Mouse (Mus musculus) induced T-regulatory cell, adult 2 months (primary cell): ENCODE results near the gene Nek6.

Experiments used
- DNase-seq: peaks from one replicate; pipeline ENCODE4 v3.0.0-alpha.2; 2012; ENCODE audit warnings: low read depth

The Nek6 gene

GRCm38 (mm10) chr2:38536331-38536731 is 24.9 kb downstream of the Nek6 start:
- DNase-seq: peak; percentile 90

DNA sequence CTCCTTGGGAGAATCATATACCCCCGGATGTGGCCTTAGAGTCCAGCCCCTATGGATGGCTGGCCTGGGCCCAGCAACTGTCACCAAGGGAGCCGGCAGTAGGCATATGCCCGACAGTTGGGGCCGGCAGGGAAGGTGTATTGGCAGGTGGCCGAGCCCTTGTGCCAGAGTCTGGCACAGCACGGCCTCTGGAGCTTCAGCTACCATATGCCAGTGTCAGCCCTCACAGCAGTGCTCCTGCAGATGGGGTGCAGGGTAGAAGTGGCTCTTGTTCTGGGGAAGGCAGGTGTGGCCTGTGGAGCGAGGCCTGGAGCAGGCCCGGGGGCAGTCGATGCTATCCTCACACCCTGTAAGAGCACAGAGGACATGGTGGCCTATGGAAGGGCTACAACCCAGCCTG is 28.2 kb downstream of the Nek6 start:
- no peak for DNase-seq

GRCm38 (mm10) chr2:38540666-38541065 is 29.2 kb downstream of the Nek6 start:
- no peak for DNase-seq

DNA sequence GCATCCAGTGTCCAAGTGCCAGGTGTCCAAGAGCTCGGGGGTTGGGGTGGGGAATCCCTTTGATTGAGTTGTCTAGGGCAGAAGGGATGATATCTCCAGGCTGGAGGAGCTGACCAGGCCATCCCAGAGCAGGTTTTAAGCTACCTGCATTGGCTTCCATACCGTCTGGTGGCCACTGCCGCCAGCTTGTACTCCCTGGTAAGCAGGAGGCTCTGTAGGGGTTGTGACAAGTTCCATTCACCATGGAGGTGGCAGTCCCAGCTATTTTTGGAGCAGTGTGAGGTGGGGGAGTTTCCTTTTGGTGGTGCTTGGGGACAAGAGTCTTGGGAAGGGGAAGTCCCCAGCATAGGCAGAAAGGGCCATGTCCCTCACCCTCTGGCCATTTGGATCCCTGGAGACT is 29.7 kb downstream of the Nek6 start:
- DNase-seq: no peak

GRCm38 (mm10) chr2:38541570-38541969 is 30.1 kb downstream of the Nek6 start:
- DNase-seq: no peak

- DNase-seq: no peak
Observed at GRCm38 (mm10) chr2:38542366-38542765, 30.9 kb downstream of the Nek6 start.

DNA sequence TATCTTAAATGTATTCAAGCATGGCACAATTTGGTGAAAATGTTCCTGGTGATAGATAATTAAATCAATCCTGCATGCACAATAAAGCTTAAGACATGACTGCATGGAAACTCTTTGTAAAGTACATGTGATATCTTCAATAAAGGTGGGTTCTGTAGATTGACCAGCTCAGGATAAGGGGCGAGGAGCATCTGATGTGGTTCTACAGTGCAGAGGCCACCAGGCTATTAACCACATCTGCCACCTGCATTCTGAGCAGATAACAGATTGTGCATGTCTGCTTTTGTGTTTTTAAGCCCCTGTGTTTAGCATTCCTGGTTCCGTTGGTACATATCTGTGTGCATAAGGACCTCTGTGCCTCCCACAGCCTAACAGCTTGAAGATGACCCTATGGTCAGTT is 31.7 kb downstream of the Nek6 start:
- DNase-seq: no peak

DNA sequence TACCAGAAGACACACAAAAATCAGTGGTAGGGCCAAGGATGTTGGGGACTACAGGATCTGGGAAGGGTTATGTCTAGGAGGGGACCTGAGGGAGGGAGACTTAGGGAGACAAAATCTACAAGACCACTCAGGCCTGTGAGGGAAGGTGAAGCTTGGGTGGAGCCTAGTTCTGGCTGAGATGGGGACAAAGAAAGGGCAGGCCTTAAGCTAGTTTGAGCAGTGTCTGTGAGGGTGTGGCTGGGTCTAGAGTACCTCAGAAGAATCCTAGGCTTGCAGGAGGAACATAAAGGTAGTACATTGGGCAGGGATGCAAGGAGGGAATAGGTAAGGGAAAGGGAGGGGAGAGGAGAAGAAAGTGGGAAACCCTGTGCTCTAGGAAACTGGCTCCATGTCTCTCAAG is 32.9 kb downstream of the Nek6 start:
- no peak for DNase-seq

DNA sequence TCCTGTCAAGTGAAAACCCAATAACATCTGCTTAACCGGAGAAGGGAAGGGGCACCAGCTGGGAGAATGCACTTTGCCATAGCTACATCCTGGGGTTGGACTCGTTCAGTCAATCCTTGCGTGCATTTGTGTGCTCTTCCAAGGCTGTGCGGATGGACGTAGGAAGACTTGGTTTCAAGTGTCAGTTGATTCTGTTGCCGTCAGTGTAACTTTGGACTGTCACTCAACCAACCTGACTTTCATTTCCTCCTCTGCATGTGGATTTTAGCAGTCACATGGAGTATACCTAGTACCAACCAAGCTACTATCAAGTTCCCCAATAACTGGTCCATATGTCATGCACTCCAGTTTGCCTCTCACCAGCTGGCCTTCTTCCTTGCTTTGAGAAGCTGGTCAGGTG is 33.5 kb downstream of the Nek6 start:
- no peak for DNase-seq

- no peak for DNase-seq
Observed at GRCm38 (mm10) chr2:38545706-38546105, 34.3 kb downstream of the Nek6 start.

DNA sequence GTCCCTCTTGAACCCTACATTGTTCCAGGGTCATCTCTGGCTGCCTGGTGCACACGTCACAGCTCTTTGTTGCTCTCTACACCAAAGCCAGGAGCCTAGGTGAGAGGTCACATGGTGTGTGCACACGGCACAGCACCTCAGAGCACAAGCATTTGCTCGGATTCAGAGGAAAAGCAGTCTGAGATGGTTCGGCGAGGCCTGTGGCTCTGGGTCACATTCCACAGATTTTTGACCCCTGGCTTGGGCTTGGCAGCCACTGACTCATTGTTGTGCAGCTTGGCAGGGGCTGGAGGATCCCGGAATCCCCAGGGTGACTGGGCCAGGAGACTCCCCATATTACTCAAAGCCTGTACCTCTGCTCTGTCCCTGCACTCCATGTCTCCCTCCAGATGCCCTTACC is 34.8 kb downstream of the Nek6 start:
- DNase-seq: no peak

DNA sequence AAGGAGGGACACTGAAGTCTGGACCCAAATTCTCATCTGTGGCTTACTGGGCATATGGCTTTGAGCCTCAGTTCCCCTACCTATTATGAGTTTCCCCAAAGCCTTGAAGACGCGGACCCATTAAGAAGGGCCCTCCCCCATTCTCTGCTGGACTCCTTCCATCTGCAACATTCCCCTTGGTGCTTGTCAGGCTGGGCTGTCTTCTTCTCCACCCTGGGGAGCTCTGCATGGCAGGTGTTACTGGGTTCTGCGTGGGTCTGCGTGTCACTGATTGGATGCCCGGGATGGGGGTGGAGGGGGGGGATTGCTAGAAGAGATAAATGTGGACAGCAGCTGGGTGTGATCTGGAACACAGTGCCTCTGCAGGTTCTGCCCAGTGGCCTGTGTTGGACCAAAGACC is 35.3 kb downstream of the Nek6 start:
- DNase-seq: no peak

GRCm38 (mm10) chr2:38547793-38548517 is 36.5 kb downstream of the Nek6 start:
- peak; percentile 48 for DNase-seq

- no peak for DNase-seq
Observed at GRCm38 (mm10) chr2:38552004-38552443, 40.6 kb downstream of the Nek6 start.

- DNase-seq: no peak
Observed at GRCm38 (mm10) chr2:38554226-38554995, 43.0 kb downstream of the Nek6 start.

DNA sequence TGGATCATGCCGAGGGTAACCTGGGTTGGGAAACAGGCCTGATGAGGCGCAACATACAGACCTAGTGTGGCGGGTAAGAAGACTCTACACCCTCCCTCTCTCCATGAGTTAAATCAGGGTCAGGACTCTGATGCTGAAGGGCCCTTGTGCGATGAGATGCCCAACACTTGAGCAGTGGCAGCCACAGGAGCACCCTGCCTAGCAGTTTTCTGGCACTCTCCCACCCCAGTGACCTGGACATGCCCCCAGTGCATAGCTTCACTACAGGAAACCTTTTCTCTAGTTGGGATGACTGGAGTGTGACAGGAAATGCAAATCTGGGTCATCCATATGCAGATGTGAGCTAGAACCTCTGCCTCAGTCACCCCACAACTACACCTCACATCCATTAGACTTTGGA is 44.2 kb downstream of the Nek6 start:
- DNase-seq: no peak

GRCm38 (mm10) chr2:38556721-38557120 is 45.3 kb downstream of the Nek6 start:
- no peak for DNase-seq

GRCm38 (mm10) chr2:38560296-38561227 is 49.1 kb downstream of the Nek6 start:
- DNase-seq: no peak

DNA sequence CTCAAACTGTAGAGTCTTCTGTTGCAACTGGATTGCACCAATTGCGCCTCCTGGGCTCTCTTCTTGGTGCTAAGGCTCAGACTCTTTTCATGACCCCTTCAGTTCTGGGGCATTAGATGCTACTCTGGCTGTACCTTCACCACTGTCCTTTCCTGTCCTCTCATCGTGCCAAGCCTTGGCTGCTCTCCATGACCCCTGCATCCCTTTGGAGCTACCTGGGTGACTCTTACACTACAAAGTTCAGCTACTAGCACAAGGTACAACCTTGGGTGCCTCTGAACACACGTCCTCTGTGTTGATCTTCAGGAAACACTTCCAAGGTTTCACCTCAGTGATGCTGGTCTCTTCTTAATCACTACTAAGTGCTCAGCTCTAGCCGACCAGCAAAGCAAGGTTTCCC is 51.2 kb downstream of the Nek6 start:
- no peak for DNase-seq

- no peak for DNase-seq
Observed at GRCm38 (mm10) chr2:38571971-38572601, 60.6 kb downstream of the Nek6 start.

DNA sequence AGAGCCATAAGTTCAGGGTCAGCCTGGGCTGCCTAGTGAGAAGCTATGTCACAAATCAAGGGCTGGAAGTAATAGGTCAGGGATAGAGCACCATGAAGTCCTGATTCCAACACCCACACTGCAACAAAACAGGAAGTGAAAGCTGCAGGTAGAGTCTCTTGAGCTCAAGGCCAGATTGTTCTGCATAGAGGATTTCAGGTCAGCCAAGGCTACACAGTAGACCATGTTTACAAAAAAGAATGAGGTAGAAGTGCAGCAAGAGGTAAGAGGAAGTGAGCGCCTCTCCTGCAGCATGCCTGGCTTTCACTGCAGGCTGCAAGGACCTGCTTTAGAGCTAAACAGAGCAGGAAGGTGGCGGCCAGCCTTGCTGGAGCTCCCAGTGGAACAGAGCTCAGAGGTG is 63.3 kb downstream of the Nek6 start:
- no peak for DNase-seq
